Mouse (Mus musculus) layer of hippocampus, adult 18-20 months (tissue): Measurements from ENCODE around the gene Sae1. TPM values are rescaled to one million over a fixed set of nuclear protein-coding genes. Genes with fewer than 3 reads are reported as not detected.
A peak's percentile ranks its signal among the peaks of the same experiment; 100 is the strongest.

Experiments used
- DNase-seq, 2 experiments: peaks; one replicate each; pipeline ENCODE4 v3.0.0; 2022; ENCODE audit warnings: low spot score in 2 of 2
- long read RNA-seq: library from polyadenylated mRNA; stranded (forward); transcript quantifications from one replicate; pipeline ENCODE4 v2.0.0, GENCODE M21; 2021
- total RNA-seq, 2 experiments: library from RNA; stranded (reverse); gene quantifications; 2 replicates each; pipeline ENCODE4 v1.2.3; 2021

Sae1 gene
- total RNA-seq: 100 to 1,000 TPM in 1 of 2 experiments, 10 to 100 TPM in 1; 95.4 to 100 TPM
- long read RNA-seq, transcript Sae1-201 (9 exons, 1,875 nt): major isoform, 138 of 150 reads
- long read RNA-seq, partial matches to known transcripts: 3 of 150 reads
- long read RNA-seq, other reads (novel, unspliced or antisense): 8 of 150 reads

- DNase-seq: peak; percentile 97
Measured at GRCm38 (mm10) chr7:16387160-16388041, at the start of gene Sae1. Gene Sae1, minus strand, starts transcription at chr7:16387806.

- no peak for DNase-seq
Measured at GRCm38 (mm10) chr7:16435088-16435487, 47.5 kb upstream of the Sae1 start.

- no peak for DNase-seq
Measured at GRCm38 (mm10) chr7:16433352-16433971, 45.9 kb upstream of the Sae1 start.

GRCm38 (mm10) chr7:16426129-16426729, 38.6 kb upstream of the Sae1 start:
- peak in 1 of 2 experiments; percentile 74 for DNase-seq

GRCm38 (mm10) chr7:16425721-16426120, 38.1 kb upstream of the Sae1 start:
- DNase-seq: no peak

- DNase-seq: no peak
Measured at GRCm38 (mm10) chr7:16423731-16424130, 36.1 kb upstream of the Sae1 start.

GRCm38 (mm10) chr7:16422222-16422856, 34.7 kb upstream of the Sae1 start:
- no peak for DNase-seq

GRCm38 (mm10) chr7:16420493-16421118, 33.0 kb upstream of the Sae1 start:
- DNase-seq: no peak

GRCm38 (mm10) chr7:16418713-16419112, 31.1 kb upstream of the Sae1 start:
- no peak for DNase-seq

GRCm38 (mm10) chr7:16417141-16417771, 29.6 kb upstream of the Sae1 start:
- DNase-seq: no peak

- no peak for DNase-seq
Measured at GRCm38 (mm10) chr7:16415426-16415825, 27.8 kb upstream of the Sae1 start.

- DNase-seq: no peak
Measured at GRCm38 (mm10) chr7:16412930-16413329, 25.3 kb upstream of the Sae1 start.

GRCm38 (mm10) chr7:16412220-16412896, 24.8 kb upstream of the Sae1 start:
- no peak for DNase-seq

GRCm38 (mm10) chr7:16411100-16411499, 23.5 kb upstream of the Sae1 start:
- no peak for DNase-seq

- peak in 1 of 2 experiments; percentile 52 for DNase-seq
Measured at GRCm38 (mm10) chr7:16406978-16407377, 19.4 kb upstream of the Sae1 start.

- peak; percentile 42 to 70 for DNase-seq
Measured at GRCm38 (mm10) chr7:16405516-16406351, 18.1 kb upstream of the Sae1 start.

GRCm38 (mm10) chr7:16405073-16405455, 17.5 kb upstream of the Sae1 start:
- peak in 1 of 2 experiments; percentile 20 for DNase-seq

- no peak for DNase-seq
Measured at GRCm38 (mm10) chr7:16404315-16405072, 16.9 kb upstream of the Sae1 start.
